Mouse (Mus musculus) limb, embryonic 10.5 days (tissue): ENCODE data around the gene Dync1h1. TPM values are rescaled to one million over a fixed set of nuclear protein-coding genes. Genes with fewer than 3 reads are reported as not detected.

Experiments used
- microRNA-seq: library from miRNA; unstranded; fragments of <30 nt; microRNA quantifications from one replicate; pipeline ENCODE4, GENCODE M21; 2017
- polyA plus RNA-seq: library from polyadenylated mRNA; unstranded; fragments of >200 nt; fragmentation: Nextera tagmentation; extraction: Ambion mirVana; gene quantifications from 2 replicates; pipeline ENCODE4 v1.2.1, GENCODE M21; 2016

Gene Dync1h1
- polyA plus RNA-seq, 1 experiment from 2014 or later, result 63.3 TPM

Small RNAs within 50 kb of the gene (microRNA-seq; reads per million reads assigned to microRNA genes)
- not detected for gene Gm27299

Other genes starting within 250 kb of the Dync1h1 start
- gene Ppp2r5c, start 154.3 kb upstream of the Dync1h1 start, polyA plus RNA-seq, result 136 and 148 TPM in 2 replicates
- gene 1700001K19Rik, start 81.2 kb downstream of the Dync1h1 start, polyA plus RNA-seq, result not detected in 2 replicates
- gene Hsp90aa1, start 101.3 kb downstream of the Dync1h1 start, polyA plus RNA-seq, result 1,005 and 1,256 TPM in 2 replicates
- gene Wdr20, start 136.5 kb downstream of the Dync1h1 start, polyA plus RNA-seq, result 24.8 and 27.0 TPM in 2 replicates
- gene Mok, start 239.5 kb downstream of the Dync1h1 start, polyA plus RNA-seq, result 6.0 and 6.5 TPM in 2 replicates
- 3.9 and 6.2 TPM in 2 replicates for gene Zfp839, start 248.8 kb downstream of the Dync1h1 start, polyA plus RNA-seq